Mouse (Mus musculus) thymus, postnatal 14 days (tissue): ENCODE data around the gene Slc9b2.

ENCODE experiments used
- DNase-seq: peaks from one replicate; pipeline ENCODE4 v3.0.0; 2021

The Slc9b2 gene

GRCm38 (mm10) chr3:135313727-135314126, 6.2 kb downstream of the Slc9b2 start:
- no peak for DNase-seq

GRCm38 (mm10) chr3:135314811-135315210, 7.3 kb downstream of the Slc9b2 start:
- DNase-seq, result no peak

GRCm38 (mm10) chr3:135315720-135316425, 8.4 kb downstream of the Slc9b2 start:
- DNase-seq, result no peak

- DNase-seq, result no peak
Measured at GRCm38 (mm10) chr3:135318331-135318730, 10.8 kb downstream of the Slc9b2 start.

GRCm38 (mm10) chr3:135324354-135324753, 16.9 kb downstream of the Slc9b2 start:
- no peak for DNase-seq

GRCm38 (mm10) chr3:135327176-135327575, 19.7 kb downstream of the Slc9b2 start:
- DNase-seq, result no peak

- DNase-seq, result peak; percentile 24
Measured at GRCm38 (mm10) chr3:135327601-135328000, 20.1 kb downstream of the Slc9b2 start.

- peak; percentile 85 for DNase-seq
Measured at GRCm38 (mm10) chr3:135328560-135328959, 21.1 kb downstream of the Slc9b2 start.

GRCm38 (mm10) chr3:135332691-135333090, 25.2 kb downstream of the Slc9b2 start:
- DNase-seq, result no peak

GRCm38 (mm10) chr3:135333763-135334162, 26.3 kb downstream of the Slc9b2 start:
- DNase-seq, result no peak

GRCm38 (mm10) chr3:135347739-135348264, 40.3 kb downstream of the Slc9b2 start, which contains the start of gene Slc9b1:
Slc9b1 (plus strand) TSS chr3:135348029.
- no peak for DNase-seq

- DNase-seq, result no peak
Measured at GRCm38 (mm10) chr3:135349022-135349421, 41.5 kb downstream of the Slc9b2 start.

- no peak for DNase-seq
Measured at GRCm38 (mm10) chr3:135351857-135352256, 44.4 kb downstream of the Slc9b2 start.

GRCm38 (mm10) chr3:135357394-135357793, 49.9 kb downstream of the Slc9b2 start:
- no peak for DNase-seq

GRCm38 (mm10) chr3:135375836-135376235, 68.3 kb downstream of the Slc9b2 start:
- DNase-seq, result no peak

GRCm38 (mm10) chr3:135377445-135377844, 69.9 kb downstream of the Slc9b2 start:
- DNase-seq, result no peak

- DNase-seq, result no peak
Measured at GRCm38 (mm10) chr3:135379868-135380267, 72.4 kb downstream of the Slc9b2 start.

GRCm38 (mm10) chr3:135393186-135393585, 85.7 kb downstream of the Slc9b2 start:
- no peak for DNase-seq
